Mouse (Mus musculus) erythroblast, embryonic 14.5 days (primary cell): ENCODE data around the gene Caskin1.

Experiments used
- GATA1 ChIP-seq: IDR thresholded peaks from 2 replicates; pipeline ENCODE4 v1.6.1; 2012; ENCODE audit warnings: low read length, inconsistent platforms, mixed read lengths
- TAL1 ChIP-seq: IDR thresholded peaks from 3 replicates; pipeline ENCODE4 v1.6.1; 2012; ENCODE audit warnings: low read length, inconsistent platforms, mixed read lengths

GRCm38 (mm10) chr17:24513609-24514008, 25.2 kb downstream of the Caskin1 start:
- TF ChIP-seq TAL1 (no peak), GATA1 (no peak)
